Mouse (Mus musculus) lung, adult 2 months (tissue): ENCODE results near the gene Atp8a2.

Source experiments
- CTCF ChIP-seq: fragments of 200-500 bp; IDR thresholded peaks from 2 replicates; pipeline ENCODE4 v1.5.1; 2011; ENCODE audit warnings: mild to moderate bottlenecking, low read length, control low read depth; ENCODE audit not compliant: insufficient read depth
- POLR2A ChIP-seq: fragments of 200-500 bp; IDR thresholded peaks from 2 replicates; pipeline ENCODE4 v1.6.1; 2011; ENCODE audit warnings: low read depth, mild to moderate bottlenecking, control low read depth, low read length, borderline replicate concordance; ENCODE audit errors: extremely low read depth

GRCm38 (mm10) chr14:59730043-59730390 lies 467.0 kb downstream of the Atp8a2 start:
- TF ChIP-seq CTCF: no peak
- no peak for TF ChIP-seq POLR2A
